Mouse (Mus musculus): ENCODE results near the gene Acap1.

DNA sequence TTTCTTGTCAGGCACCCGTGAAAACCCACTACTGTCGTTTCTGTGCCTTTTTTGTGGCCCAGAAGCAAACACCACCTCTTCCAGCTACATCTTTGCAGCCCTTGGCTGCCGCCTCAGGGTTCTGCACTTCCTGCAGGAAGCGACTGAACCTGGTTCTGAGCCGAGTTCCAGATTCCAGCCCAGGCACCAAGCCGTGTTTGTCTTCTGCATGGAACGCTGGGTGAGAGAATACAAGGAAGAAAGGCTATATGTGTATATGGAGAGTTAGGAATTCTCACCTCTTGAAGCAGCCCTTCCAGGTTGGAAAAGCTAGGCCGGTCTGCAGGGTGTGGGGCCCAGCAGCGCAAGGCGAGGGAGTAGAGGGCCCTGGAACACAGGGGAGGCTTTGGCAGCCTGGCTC, 40.7 kb downstream of the Acap1 start:
- TF ChIP-seq EP300 (IDR thresholded peaks at IDR 0.05; ENCODE audit: low read depth) (no peak), CTCF (IDR thresholded peaks at IDR 0.05; ENCODE audit: low read depth) (no peak)
